Mouse (Mus musculus) megakaryocyte, embryonic 14.5 days (primary cell): Measurements from ENCODE around the gene Herpud1.

Experiments used
- FLI1 ChIP-seq: IDR thresholded peaks from 2 replicates; pipeline ENCODE4 v1.6.1; 2012; ENCODE audit warnings: low read length, inconsistent platforms, mixed read lengths
- GATA1 ChIP-seq: IDR thresholded peaks from 3 replicates; pipeline ENCODE4 v1.6.1; 2012; ENCODE audit warnings: mixed read lengths, low read length, inconsistent platforms, borderline replicate concordance

DNA sequence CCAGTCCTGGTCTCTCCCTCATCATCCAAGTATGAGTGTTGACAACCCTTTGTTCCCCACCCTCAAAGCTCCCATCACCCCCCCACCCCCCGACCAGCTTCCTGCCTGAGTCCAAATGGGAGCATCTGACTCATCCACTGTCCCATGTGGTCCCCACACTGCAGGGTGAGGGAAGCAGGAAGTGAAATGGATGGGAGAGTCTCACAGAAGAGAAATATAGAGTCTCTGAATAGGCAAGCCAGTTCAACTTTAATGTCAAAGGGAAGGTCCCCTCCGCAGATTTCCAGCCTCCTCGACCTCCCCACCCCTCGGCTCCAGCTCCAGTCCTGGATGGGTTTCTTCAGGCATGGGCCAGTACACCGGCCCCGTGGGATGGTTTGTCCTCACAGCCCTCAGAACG is 43.1 kb downstream of the Herpud1 start:
- TF ChIP-seq GATA1 (no peak), FLI1 (no peak)
